Mouse (Mus musculus) bone marrow macrophage, adult 2 months (primary cell): Measurements from ENCODE around the gene Ksr1.

Source experiments
- CTCF ChIP-seq: IDR thresholded peaks from 2 replicates; pipeline ENCODE4 v1.5.1; 2012; ENCODE audit warnings: low read depth, mild to moderate bottlenecking, low read length, moderate library complexity
- POLR2A ChIP-seq: IDR thresholded peaks from 2 replicates; pipeline ENCODE4 v1.6.1; 2012; ENCODE audit warnings: mild to moderate bottlenecking, low read depth, low read length, borderline replicate concordance

DNA sequence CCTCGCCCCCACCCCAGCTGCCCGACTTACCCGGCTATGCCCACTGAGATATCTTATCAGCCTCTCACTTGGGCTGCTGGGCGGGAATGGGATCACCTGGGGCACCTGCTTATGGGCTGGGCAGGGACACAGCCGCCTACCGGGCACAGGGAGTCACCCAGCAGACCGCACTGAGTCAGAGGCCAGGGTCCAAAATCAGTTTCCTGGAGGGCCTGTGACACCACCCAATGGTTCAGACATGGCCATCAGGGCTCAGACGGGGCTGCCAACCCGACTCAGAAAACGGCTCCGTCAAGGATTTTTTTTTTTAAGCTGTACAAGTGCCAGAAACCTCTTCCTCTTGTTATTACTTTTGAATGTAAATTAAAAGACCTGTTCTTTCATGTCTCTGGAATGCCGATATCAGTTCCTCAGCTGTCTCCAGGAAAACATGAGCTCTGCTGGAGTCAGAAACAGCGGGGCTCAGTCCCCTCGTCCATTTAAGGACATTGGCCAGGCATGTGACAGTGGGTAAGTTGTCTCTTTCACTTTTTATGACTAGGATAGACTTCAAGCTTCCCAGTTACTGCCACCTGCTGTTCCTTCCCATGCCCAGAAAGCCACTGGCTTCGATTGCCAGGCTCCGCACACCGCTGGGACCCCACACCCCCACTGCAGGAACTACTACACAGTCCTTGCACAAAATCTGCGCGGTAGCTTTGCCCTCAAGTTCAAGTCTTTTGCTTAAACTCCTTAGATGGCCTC, 33.5 kb downstream of the Ksr1 start:
- TF ChIP-seq CTCF (no peak), POLR2A (no peak)
